Mouse (Mus musculus): ENCODE results near the gene Cdcp1.

Cdcp1 gene

GRCm38 (mm10) chr9:123213371-123213770, 2.5 kb downstream of the Cdcp1 start:
- no peak for DNase-seq (ENCODE audit: inconsistent ontology term)

GRCm38 (mm10) chr9:123207895-123208294, 7.9 kb downstream of the Cdcp1 start:
- no peak for DNase-seq (ENCODE audit: inconsistent ontology term)

- no peak for DNase-seq (ENCODE audit: inconsistent ontology term)
Measured at GRCm38 (mm10) chr9:123206948-123207347, 8.9 kb downstream of the Cdcp1 start.

- no peak for DNase-seq (ENCODE audit: inconsistent ontology term)
Measured at GRCm38 (mm10) chr9:123206526-123206925, 9.3 kb downstream of the Cdcp1 start.

- DNase-seq (ENCODE audit: inconsistent ontology term), result no peak
Measured at GRCm38 (mm10) chr9:123200116-123200515, 15.7 kb downstream of the Cdcp1 start.

GRCm38 (mm10) chr9:123188271-123188670, 27.6 kb downstream of the Cdcp1 start:
- no peak for DNase-seq (ENCODE audit: inconsistent ontology term)

GRCm38 (mm10) chr9:123187589-123187988, 28.2 kb downstream of the Cdcp1 start:
- DNase-seq (ENCODE audit: inconsistent ontology term), result peak; percentile 66

GRCm38 (mm10) chr9:123186151-123186550, 29.7 kb downstream of the Cdcp1 start:
- DNase-seq (ENCODE audit: inconsistent ontology term), result no peak

- DNase-seq (ENCODE audit: inconsistent ontology term), result no peak
Measured at GRCm38 (mm10) chr9:123185546-123185945, 30.3 kb downstream of the Cdcp1 start.

GRCm38 (mm10) chr9:123183226-123183625, 32.6 kb downstream of the Cdcp1 start:
- DNase-seq (ENCODE audit: inconsistent ontology term), result no peak

- DNase-seq (ENCODE audit: inconsistent ontology term), result no peak
Measured at GRCm38 (mm10) chr9:123180003-123180402, 35.8 kb downstream of the Cdcp1 start.

- DNase-seq (ENCODE audit: inconsistent ontology term), result no peak
Measured at GRCm38 (mm10) chr9:123177380-123178048, 38.3 kb downstream of the Cdcp1 start.

GRCm38 (mm10) chr9:123174356-123174755, 41.5 kb downstream of the Cdcp1 start:
- peak; percentile 83 for DNase-seq (ENCODE audit: inconsistent ontology term)

GRCm38 (mm10) chr9:123173760-123174159, 42.1 kb downstream of the Cdcp1 start:
- no peak for DNase-seq (ENCODE audit: inconsistent ontology term)

GRCm38 (mm10) chr9:123165781-123166443, 49.9 kb downstream of the Cdcp1 start:
- no peak for DNase-seq (ENCODE audit: inconsistent ontology term)

GRCm38 (mm10) chr9:123162985-123163694, 52.7 kb downstream of the Cdcp1 start:
- DNase-seq (ENCODE audit: inconsistent ontology term), result no peak

GRCm38 (mm10) chr9:123161792-123162191, 54.0 kb downstream of the Cdcp1 start:
- DNase-seq (ENCODE audit: inconsistent ontology term), result no peak

GRCm38 (mm10) chr9:123159330-123159729, 56.5 kb downstream of the Cdcp1 start:
- DNase-seq (ENCODE audit: inconsistent ontology term), result peak; percentile 56

- no peak for DNase-seq (ENCODE audit: inconsistent ontology term)
Measured at GRCm38 (mm10) chr9:123158125-123158836, 57.6 kb downstream of the Cdcp1 start.

GRCm38 (mm10) chr9:123157699-123158098, 58.1 kb downstream of the Cdcp1 start:
- no peak for DNase-seq (ENCODE audit: inconsistent ontology term)

GRCm38 (mm10) chr9:123156910-123157361, 58.9 kb downstream of the Cdcp1 start:
- no peak for DNase-seq (ENCODE audit: inconsistent ontology term)

- no peak for DNase-seq (ENCODE audit: inconsistent ontology term)
Measured at GRCm38 (mm10) chr9:123153121-123153520, 62.7 kb downstream of the Cdcp1 start.
